Mouse (Mus musculus) heart, adult 2 months (tissue): ENCODE results near the gene Hoxa6.

Experiments
- CTCF ChIP-seq: fragments of 200-600 bp; IDR thresholded peaks from 2 replicates; pipeline ENCODE4 v1.8.1; 2022; ENCODE audit warnings: antibody characterized with exemption, mild to moderate bottlenecking, moderate library complexity
- EP300 ChIP-seq: fragments of 200-500 bp; IDR thresholded peaks from 2 replicates; pipeline ENCODE4 v1.6.1; 2011; ENCODE audit warnings: low read depth, low read length, control low read depth; ENCODE audit not compliant: insufficient read depth

GRCm38 (mm10) chr6:52182793-52183192 lies 25.7 kb downstream of the Hoxa6 start:
- no peak for TF ChIP-seq CTCF
- no peak for TF ChIP-seq EP300
